Mouse (Mus musculus): ENCODE measurements around the gene Ptms.

GRCm38 (mm10) chr6:124936681-124937080, 16.8 kb upstream of the Ptms start:
- TF ChIP-seq CTCF (IDR thresholded peaks at IDR 0.05; ENCODE audit: insufficient read depth, low read length) (no peak), POLR2A (IDR thresholded peaks at IDR 0.05; ENCODE audit: borderline replicate concordance, extremely low read depth, low read depth, low read length) (no peak)
